Mouse (Mus musculus): Measurements from ENCODE around the gene Gpr4. TPM values are rescaled to one million over a fixed set of nuclear protein-coding genes. Genes with fewer than 3 reads are reported as not detected.

The Gpr4 gene
- total and polyA plus RNA-seq, 3 experiments, result 0.15 to 0.19 TPM; not detected in 1

GRCm38 (mm10) chr7:19178443-19179092 lies 33.8 kb upstream of the Gpr4 start (continued):
- TF ChIP-seq CHD2 (IDR thresholded peaks at IDR 0.05; ENCODE audit: low read length) (no peak), NRF1 (IDR thresholded peaks at IDR 0.05; ENCODE audit: insufficient read depth, low read depth, low read length, poor library complexity, severe bottlenecking) (no peak), JUND (IDR thresholded peaks at IDR 0.05; ENCODE audit: low read depth, low read length) (no peak), MYC (IDR thresholded peaks at IDR 0.05; ENCODE audit: low read depth, low read length) (0 out of 2 replicates have a peak, but pooled peaks have one; percentile 42), GATA1 (IDR thresholded peaks at IDR 0.05; ENCODE audit: low read depth, low read length) (no peak), MXI1 (IDR thresholded peaks at IDR 0.05; ENCODE audit: low read depth, low read length) (0 out of 2 replicates have a peak, but pooled peaks have one; percentile 4), HCFC1 (IDR thresholded peaks at IDR 0.05; ENCODE audit: low read depth, low read length) (no peak), MYB (IDR thresholded peaks at IDR 0.05; ENCODE audit: low read depth, low read length) (no peak), POLR2AphosphoS2 (IDR thresholded peaks at IDR 0.05; ENCODE audit: low read length) (no peak), CTCF (IDR thresholded peaks at IDR 0.05 in 2 of 3, conservative IDR thresholded peaks at IDR 0.05 in 1 of 3; ENCODE audit: control insufficient read depth in 1 of 3, insufficient read depth in 1 of 3, low read depth in 2 of 3, low read length in 3 of 3, poor library complexity in 1 of 3, severe bottlenecking in 1 of 3) (peak; percentile 80 to 98 (median 97)), CHD1 (IDR thresholded peaks at IDR 0.05; ENCODE audit: low read depth, low read length) (no peak)

GRCm38 (mm10) chr7:19179173-19179572 lies 33.2 kb upstream of the Gpr4 start:
- Histone ChIP-seq H3K9me3 (replicated peaks; ENCODE audit: insufficient read depth, low read length) (no peaks in the 10 kb centered on the region), H3K9ac (ENCODE audit: control insufficient read depth, low read depth, low read length, poor library complexity, severe bottlenecking) (peak overlapping the region; percentile 68), H3K27me3 (ENCODE audit: control insufficient read depth in 1 of 2, insufficient read depth in 2 of 2, low read length in 2 of 2) (no peaks in the 10 kb centered on the region), H3K79me2 (ENCODE audit: control insufficient read depth, insufficient read depth, low read length, poor library complexity) (no peaks in the 10 kb centered on the region), H3K4me1 (ENCODE audit: control insufficient read depth in 1 of 2, insufficient read depth in 2 of 2, low read length in 2 of 2) (peaks cover 9 to 22% of the 10 kb centered on the region in 2 experiments), H3K36me3 (ENCODE audit: control insufficient read depth in 1 of 2, insufficient read depth in 2 of 2, low read length in 2 of 2) (peaks cover 0 to 8% of the 10 kb centered on the region in 2 experiments; a peak in 2 of 4 replicates), H3K27ac (ENCODE audit: control insufficient read depth, low read depth, low read length) (no peak overlapping the region; the same call in 1 of the 2 replicates), H3K4me3 (ENCODE audit: control insufficient read depth in 1 of 2, insufficient read depth in 1 of 2, low read depth in 2 of 2, low read length in 2 of 2) (peak overlapping the region; percentile 60 to 83)
- TF ChIP-seq ELF1 (IDR thresholded peaks at IDR 0.05; ENCODE audit: low read depth, low read length) (0 out of 2 replicates have a peak, but pooled peaks have one; percentile 15), TBP (IDR thresholded peaks at IDR 0.05; ENCODE audit: low read depth, low read length) (no peak), ZC3H11A (IDR thresholded peaks at IDR 0.05; ENCODE audit: low read depth, low read length) (peak; percentile 69), ETS1 (IDR thresholded peaks at IDR 0.05; ENCODE audit: low read depth, low read length) (peak; percentile 36; the same call in 1 of the 2 replicates), NRF1 (IDR thresholded peaks at IDR 0.05; ENCODE audit: insufficient read depth, low read depth, low read length, poor library complexity, severe bottlenecking) (0 out of 2 replicates have a peak, but pooled peaks have one; percentile 23), HCFC1 (IDR thresholded peaks at IDR 0.05; ENCODE audit: low read depth, low read length) (peak; percentile 54; the same call in 1 of the 2 replicates), MXI1 (IDR thresholded peaks at IDR 0.05; ENCODE audit: low read depth, low read length) (peak; percentile 60; the same call in 1 of the 2 replicates), JUND (IDR thresholded peaks at IDR 0.05; ENCODE audit: low read depth, low read length) (no peak), TCF12 (IDR thresholded peaks at IDR 0.05; ENCODE audit: low read depth, low read length) (peak; percentile 30; the same call in 1 of the 2 replicates), SMC3 (IDR thresholded peaks at IDR 0.05; ENCODE audit: low read depth, low read length) (peak; percentile 85), MAFK (IDR thresholded peaks at IDR 0.05; ENCODE audit: borderline replicate concordance, low read depth, low read length) (no peak), RAD21 (IDR thresholded peaks at IDR 0.05; ENCODE audit: low read depth, low read length) (peak; percentile 56), CTCF (IDR thresholded peaks at IDR 0.05 in 2 of 3, conservative IDR thresholded peaks at IDR 0.05 in 1 of 3; ENCODE audit: control insufficient read depth in 1 of 3, insufficient read depth in 1 of 3, low read depth in 2 of 3, low read length in 3 of 3, poor library complexity in 1 of 3, severe bottlenecking in 1 of 3) (peak in 2 of 3 experiments; percentile 96 to 98; a peak in 5 of 6 replicates), SIN3A (IDR thresholded peaks at IDR 0.05; ENCODE audit: low read length) (peak; percentile 45; the same call in 1 of the 2 replicates), MAX (IDR thresholded peaks at IDR 0.05; ENCODE audit: low read length) (peak; percentile 83)
- peak; percentile 87 for DNase-seq (ENCODE audit: low read depth, low spot score)
